Mouse (Mus musculus) forebrain, embryonic 16.5 days (tissue): ENCODE results near the gene Gp1ba. TPM values are rescaled to one million over a fixed set of nuclear protein-coding genes. Genes with fewer than 3 reads are reported as not detected.

Experiments used
- ATAC-seq: fragments of 200-750 bp; cut with Nextera tagmentation; 2 replicates; pipeline ENCODE4 v1.8.0; 2017; ENCODE audit warnings: mild to moderate bottlenecking, moderate library complexity
- H3K27ac ChIP-seq: fragments of 300-500 bp; sonication (generic); 2 replicates; pipeline ENCODE4 v1.5.1; 2014; ENCODE audit warnings: low read length, control low read depth
- H3K27me3 ChIP-seq: fragments of 300-500 bp; sonication (generic); replicated peaks from 2 replicates; pipeline ENCODE4 v1.6.1; 2014; ENCODE audit warnings: low read length; ENCODE audit not compliant: control insufficient read depth, insufficient read depth
- H3K36me3 ChIP-seq: fragments of 300-500 bp; sonication (generic); 2 replicates; pipeline ENCODE4 v1.6.1; 2014; ENCODE audit not compliant: control insufficient read depth, insufficient read depth
- H3K4me1 ChIP-seq: fragments of 300-500 bp; sonication (generic); replicated peaks from 2 replicates; pipeline ENCODE4 v1.6.1; 2014; ENCODE audit warnings: low read length; ENCODE audit not compliant: control insufficient read depth, insufficient read depth
- H3K4me2 ChIP-seq: fragments of 300-500 bp; sonication (generic); 2 replicates; pipeline ENCODE4 v1.6.1; 2014; ENCODE audit warnings: mild to moderate bottlenecking, low read length, control low read depth
- H3K4me3 ChIP-seq: fragments of 300-500 bp; sonication (generic); replicated peaks from 2 replicates; pipeline ENCODE4 v1.5.1; 2014; ENCODE audit warnings: mild to moderate bottlenecking, low read length, control low read depth
- H3K9ac ChIP-seq: fragments of 300-500 bp; sonication (generic); replicated peaks from 2 replicates; pipeline ENCODE4 v1.6.1; 2014; ENCODE audit warnings: low read depth, low read length, control low read depth
- H3K9me3 ChIP-seq: fragments of 300-500 bp; sonication (generic); 2 replicates; pipeline ENCODE4 v1.6.1; 2016; ENCODE audit warnings: low read length; ENCODE audit not compliant: control insufficient read depth
- WGBS: fragments of 180-500 bp; shearing (Covaris S2); extraction: QIAGEN DNeasy Blood & Tissue Kit; methylation state at CpG from one replicate; pipeline ENCODE4 v1.1.7; 2014; 5-methylcytosine and 5-hydroxymethylcytosine counted together
- polyA plus RNA-seq: library from polyadenylated mRNA; unstranded; fragments of >200 nt; fragmentation: Nextera tagmentation; extraction: Ambion mirVana; gene quantifications from 2 replicates; pipeline ENCODE4 v1.2.1, GENCODE M21; 2015

Gp1ba gene
- polyA plus RNA-seq: 0.15 and 0.17 TPM in 2 replicates

DNA sequence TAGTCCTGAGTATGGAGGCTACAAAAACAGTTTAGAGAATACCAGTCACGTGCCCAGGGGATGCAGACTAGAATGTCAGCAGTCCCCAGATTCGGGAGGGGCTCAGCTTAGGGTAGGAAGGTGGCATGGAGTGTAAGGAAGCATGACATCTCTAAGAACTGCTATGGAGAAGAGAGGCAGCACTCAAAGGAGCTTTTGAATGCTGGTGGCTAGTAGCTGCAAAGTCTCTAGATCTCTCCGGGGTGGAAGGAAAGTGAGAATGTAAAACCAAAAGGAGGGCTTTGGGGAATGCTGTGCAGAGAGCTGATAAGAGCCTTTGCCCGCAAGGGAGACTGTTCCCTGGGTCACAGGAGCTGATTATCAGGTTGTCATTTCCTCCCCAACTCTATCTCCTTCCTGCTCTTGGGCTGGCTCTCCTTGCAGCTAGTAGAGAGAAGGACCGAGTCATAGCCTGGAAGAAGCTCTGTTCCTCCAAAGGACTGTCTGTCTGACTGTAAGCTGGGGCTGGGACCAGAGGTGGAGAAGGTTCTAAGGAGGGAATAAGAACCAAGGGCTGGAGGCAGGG lies at the start of gene Gp1ba:
TSS of gene Gp1ba (plus strand) at position 409 of the 565 bp plus-strand sequence.
- Histone ChIP-seq H3K27me3 (no peaks in the 10 kb centered on the region), H3K27ac (no peak within 1 kb of the TSS), H3K9me3 (no peaks in the 10 kb centered on the region), H3K4me1 (no peaks in the 10 kb centered on the region), H3K4me3 (no peak within 1 kb of the TSS), H3K9ac (no peak within 1 kb of the TSS), H3K4me2 (no peak within 1 kb of the TSS), H3K36me3 (no peaks in the 10 kb centered on the region)
- ATAC-seq: no peak
- 55% methylated on average over 5 of the region's 5 CpGs for WGBS

DNA sequence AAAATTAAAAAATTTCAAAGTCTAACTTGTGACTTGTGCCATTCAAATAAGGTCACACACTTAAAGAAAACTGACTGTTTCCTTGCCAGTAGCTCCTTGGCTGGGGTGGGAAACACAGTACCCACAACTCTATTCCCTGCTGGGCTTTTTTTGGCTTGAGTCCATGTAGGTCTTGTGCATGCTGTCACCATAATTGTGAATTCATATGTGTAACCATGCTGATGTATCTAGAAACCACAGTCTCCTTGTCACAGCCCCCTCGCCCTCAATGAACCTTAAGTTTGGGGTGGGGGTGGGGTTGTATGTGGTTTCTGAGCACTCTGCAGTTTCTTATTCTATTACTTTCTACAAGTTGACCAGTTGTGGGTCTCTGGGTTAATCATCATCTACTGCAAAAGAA lies 47.2 kb upstream of the Gp1ba start:
- no peak overlapping the region for H3K27ac ChIP-seq
- no peak for ATAC-seq
- no peaks in the 10 kb centered on the region for H3K27me3 ChIP-seq
- WGBS: 90% methylated on average over 1 of the region's 1 CpGs
- no peaks in the 10 kb centered on the region for H3K36me3 ChIP-seq
- H3K4me2 ChIP-seq: no peak overlapping the region
- H3K4me3 ChIP-seq: no peak overlapping the region
- H3K9ac ChIP-seq: no peak overlapping the region
- no peaks in the 10 kb centered on the region for H3K9me3 ChIP-seq
- 0 out of 2 replicates have a peak, but pooled peaks cover 2% of the 10 kb centered on the region for H3K4me1 ChIP-seq

DNA sequence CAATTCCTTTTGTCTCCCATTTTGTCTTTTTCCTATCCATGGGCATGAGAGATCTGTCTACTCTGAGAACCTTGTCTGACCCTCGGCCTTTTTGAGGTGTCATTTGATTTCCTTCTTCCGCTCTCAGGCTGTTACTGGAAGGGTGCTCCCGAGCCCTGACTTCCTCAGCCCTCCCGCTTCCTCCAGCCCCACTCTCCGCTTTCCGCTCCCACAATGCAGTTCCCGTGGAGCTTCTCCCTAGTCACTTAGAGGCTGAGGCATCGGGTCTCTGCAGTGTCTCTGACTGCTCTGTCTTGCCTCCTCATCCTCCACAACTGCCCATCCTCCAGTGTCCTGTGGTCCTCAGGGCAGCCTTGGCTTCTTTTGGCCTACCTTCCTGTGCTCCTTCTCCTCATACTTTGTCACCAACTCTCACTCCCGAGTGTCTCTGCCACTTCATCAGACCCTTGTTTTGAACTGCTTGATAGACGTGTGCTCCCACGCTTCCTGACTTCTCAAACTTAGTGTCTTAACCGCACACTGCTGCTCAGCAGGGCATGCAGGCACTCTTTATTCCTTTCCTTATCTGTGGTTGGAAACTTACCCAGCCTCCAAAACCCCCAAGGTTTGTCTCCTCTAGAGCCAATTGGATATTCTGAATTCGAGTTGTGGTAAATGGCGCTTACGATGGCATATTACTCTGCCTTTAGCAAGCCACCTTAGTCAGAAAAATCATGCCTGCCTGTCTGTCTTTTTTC lies 44.5 kb upstream of the Gp1ba start:
- H3K9me3 ChIP-seq: no peaks in the 10 kb centered on the region
- no peak overlapping the region for H3K27ac ChIP-seq
- 0 out of 2 replicates have a peak, but pooled peaks cover 2% of the 10 kb centered on the region for H3K4me1 ChIP-seq
- no peak overlapping the region for H3K4me3 ChIP-seq
- ATAC-seq: no peak
- H3K27me3 ChIP-seq: no peaks in the 10 kb centered on the region
- H3K4me2 ChIP-seq: no peak overlapping the region
- H3K36me3 ChIP-seq: no peaks in the 10 kb centered on the region; the same call in 1 of the 2 replicates
- no peak overlapping the region for H3K9ac ChIP-seq
- 85% methylated on average over 15 of the region's 15 CpGs for WGBS

DNA sequence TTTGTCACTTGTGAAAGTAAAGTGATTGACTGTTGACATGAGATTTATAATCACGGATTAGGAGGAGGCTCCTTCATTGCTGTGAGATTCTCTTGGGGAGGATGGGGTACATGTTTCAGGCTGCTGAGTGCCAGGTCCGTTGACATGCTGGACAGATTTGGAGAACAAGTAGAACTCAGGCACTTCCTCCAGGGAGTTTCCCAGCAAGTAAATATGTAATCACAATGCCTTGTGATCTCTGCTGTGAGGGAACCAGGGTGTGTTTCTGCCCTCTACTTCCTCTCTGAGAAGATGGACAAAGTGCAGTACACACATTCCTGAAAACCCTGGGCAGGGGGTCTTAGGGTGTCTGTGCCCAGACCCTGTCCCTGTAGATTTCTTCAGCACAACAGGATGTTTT lies 43.3 kb upstream of the Gp1ba start:
- Histone ChIP-seq H3K4me1 (0 out of 2 replicates have a peak, but pooled peaks cover 2% of the 10 kb centered on the region), H3K4me3 (no peak overlapping the region), H3K27me3 (no peaks in the 10 kb centered on the region), H3K9me3 (no peaks in the 10 kb centered on the region), H3K4me2 (no peak overlapping the region), H3K9ac (no peak overlapping the region), H3K27ac (no peak overlapping the region), H3K36me3 (no peaks in the 10 kb centered on the region; the same call in 1 of the 2 replicates)
- ATAC-seq: no peak
- WGBS: 78% methylated on average over 2 of the region's 2 CpGs

DNA sequence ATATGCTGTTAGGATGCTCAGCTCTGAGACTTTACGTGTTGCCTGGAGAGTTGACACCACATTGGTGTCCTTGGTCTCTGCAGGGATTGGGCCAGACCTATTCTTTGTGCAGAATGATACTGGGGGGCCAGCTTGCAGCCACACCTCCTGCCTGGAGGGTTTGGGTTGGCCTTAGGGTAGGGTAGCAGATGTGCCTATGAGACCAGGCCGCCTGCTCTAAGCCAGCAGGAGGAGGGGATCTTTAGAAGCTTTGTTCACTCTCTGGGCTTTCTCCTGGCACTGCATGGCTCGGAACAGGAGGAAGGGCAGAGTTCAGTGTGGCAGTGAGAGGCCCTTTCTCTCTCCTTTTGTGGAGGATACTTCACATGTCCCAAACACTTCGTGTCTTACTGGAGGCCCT lies 42.8 kb upstream of the Gp1ba start:
- 0 out of 2 replicates have a peak, but pooled peaks cover 2% of the 10 kb centered on the region for H3K4me1 ChIP-seq
- WGBS: 40% methylated on average over 4 of the region's 4 CpGs
- no peak overlapping the region for H3K27ac ChIP-seq
- no peaks in the 10 kb centered on the region; the same call in 1 of the 2 replicates for H3K36me3 ChIP-seq
- no peak overlapping the region for H3K4me2 ChIP-seq
- no peaks in the 10 kb centered on the region for H3K27me3 ChIP-seq
- no peak overlapping the region for H3K9ac ChIP-seq
- H3K9me3 ChIP-seq: no peaks in the 10 kb centered on the region
- H3K4me3 ChIP-seq: no peak overlapping the region
- ATAC-seq: peak; percentile 40; the same call in 1 of the 2 replicates

DNA sequence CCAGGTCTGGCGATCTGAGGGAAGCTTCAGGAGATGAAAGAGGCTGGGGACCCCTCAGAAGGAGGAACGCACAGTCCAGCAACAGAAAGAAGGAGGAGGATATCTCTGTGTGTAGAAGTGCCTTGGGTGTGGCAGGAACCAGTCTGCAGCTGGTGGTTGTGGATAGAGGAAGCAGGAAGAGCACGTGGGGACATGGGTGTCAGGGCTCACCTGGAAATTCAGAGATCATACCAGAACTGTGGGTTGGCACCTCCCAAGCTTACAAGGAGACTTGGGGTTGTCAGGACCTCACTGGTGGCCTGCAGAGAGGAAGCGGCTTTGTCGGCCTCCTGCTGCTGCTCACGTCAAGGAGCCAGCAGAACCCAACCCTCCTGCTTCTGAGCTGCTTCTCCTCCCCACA lies 41.6 kb upstream of the Gp1ba start:
- no peak overlapping the region for H3K4me2 ChIP-seq
- no peak overlapping the region for H3K4me3 ChIP-seq
- H3K27me3 ChIP-seq: no peaks in the 10 kb centered on the region
- no peaks in the 10 kb centered on the region for H3K9me3 ChIP-seq
- H3K27ac ChIP-seq: no peak overlapping the region
- ATAC-seq: no peak
- no peak overlapping the region for H3K9ac ChIP-seq
- WGBS: 82% methylated on average over 6 of the region's 6 CpGs
- H3K36me3 ChIP-seq: peaks cover 2% of the 10 kb centered on the region
- H3K4me1 ChIP-seq: no peaks in the 10 kb centered on the region

DNA sequence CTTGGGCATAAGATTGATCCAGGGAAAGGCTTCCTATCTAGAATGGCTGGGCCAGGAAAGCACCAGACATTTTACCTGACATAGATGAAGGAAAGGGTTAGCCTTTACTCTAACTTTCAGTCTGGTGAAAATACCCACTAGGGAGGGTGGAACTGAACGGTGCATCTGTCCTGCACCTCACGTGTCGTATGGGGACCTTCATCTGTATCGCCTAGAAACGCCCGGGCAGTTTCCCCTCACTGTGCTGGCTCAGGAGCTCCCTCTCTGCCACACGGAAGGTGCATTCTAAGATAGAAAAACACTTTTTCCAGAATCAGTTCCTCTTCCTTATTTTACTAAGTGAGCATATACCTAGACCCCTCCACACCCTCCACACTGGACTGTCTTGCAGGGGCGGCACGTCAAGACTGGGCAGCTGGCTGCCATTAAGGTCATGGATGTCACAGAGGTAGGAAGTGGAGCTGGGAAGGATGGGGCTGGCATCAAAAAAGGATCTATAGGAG lies 40.4 kb upstream of the Gp1ba start:
- Histone ChIP-seq H3K4me1 (no peaks in the 10 kb centered on the region), H3K27me3 (no peaks in the 10 kb centered on the region), H3K9me3 (no peaks in the 10 kb centered on the region), H3K9ac (no peak overlapping the region), H3K4me3 (no peak overlapping the region), H3K27ac (no peak overlapping the region), H3K4me2 (no peak overlapping the region), H3K36me3 (peaks cover 4% of the 10 kb centered on the region)
- WGBS: 91% methylated on average over 9 of the region's 9 CpGs
- ATAC-seq: no peak

DNA sequence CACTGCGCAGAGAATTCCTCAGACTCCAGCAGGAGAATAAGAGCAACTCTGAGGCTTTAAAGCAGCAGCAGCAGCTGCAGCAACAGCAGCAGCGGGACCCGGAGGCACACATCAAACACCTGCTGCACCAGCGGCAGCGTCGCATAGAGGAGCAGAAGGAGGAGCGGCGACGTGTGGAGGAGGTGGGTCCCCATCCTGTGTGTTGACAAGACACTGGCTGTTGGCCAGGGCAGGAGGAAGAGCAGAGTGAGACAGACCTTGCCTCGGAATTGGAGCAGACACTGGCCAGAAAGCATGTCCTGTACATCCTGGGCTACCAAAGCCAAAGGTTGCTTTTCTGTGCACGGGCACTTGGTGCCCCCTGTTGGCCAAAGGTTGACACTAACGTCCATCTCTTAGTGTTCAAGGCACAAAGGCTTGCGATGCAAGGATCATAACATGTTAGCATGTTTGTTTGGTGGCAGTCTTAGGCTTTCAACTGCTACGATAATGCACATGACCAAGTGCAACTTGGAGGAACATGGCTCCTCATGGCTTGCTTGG lies 33.8 kb upstream of the Gp1ba start:
- H3K4me1 ChIP-seq: no peaks in the 10 kb centered on the region
- H3K4me2 ChIP-seq: no peak overlapping the region
- H3K27me3 ChIP-seq: no peaks in the 10 kb centered on the region
- ATAC-seq: no peak
- no peak overlapping the region for H3K4me3 ChIP-seq
- no peaks in the 10 kb centered on the region for H3K9me3 ChIP-seq
- no peak overlapping the region for H3K27ac ChIP-seq
- WGBS: 58% methylated on average over 14 of the region's 14 CpGs
- no peak overlapping the region for H3K9ac ChIP-seq
- H3K36me3 ChIP-seq: peaks cover 33% of the 10 kb centered on the region

DNA sequence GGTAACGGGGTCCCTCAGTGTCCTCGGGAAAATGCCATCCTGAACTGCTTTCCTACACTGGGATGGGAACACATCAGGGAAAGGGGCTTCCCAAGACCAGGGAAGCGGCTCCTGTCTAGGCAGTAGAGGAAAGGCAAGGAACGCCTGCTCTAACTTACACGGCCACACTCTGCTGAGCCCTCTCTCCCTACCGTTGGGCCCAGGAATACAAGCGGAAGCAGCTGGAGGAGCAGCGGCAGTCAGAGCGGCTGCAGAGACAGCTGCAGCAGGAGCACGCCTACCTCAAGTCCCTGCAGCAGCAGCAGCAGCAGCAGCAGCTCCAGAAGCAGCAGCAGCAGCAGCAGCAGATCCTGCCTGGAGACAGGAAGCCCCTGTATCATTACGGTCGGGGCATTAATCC lies 32.2 kb upstream of the Gp1ba start:
- H3K9me3 ChIP-seq: no peaks in the 10 kb centered on the region
- 81% methylated on average over 12 of the region's 12 CpGs for WGBS
- H3K36me3 ChIP-seq: peaks cover 33% of the 10 kb centered on the region
- no peak overlapping the region for H3K9ac ChIP-seq
- no peak overlapping the region for H3K27ac ChIP-seq
- no peaks in the 10 kb centered on the region for H3K27me3 ChIP-seq
- H3K4me1 ChIP-seq: no peaks in the 10 kb centered on the region
- no peak overlapping the region for H3K4me2 ChIP-seq
- H3K4me3 ChIP-seq: no peak overlapping the region
- ATAC-seq: no peak
